Mouse (Mus musculus) heart, postnatal 10 days (tissue): ENCODE results near the gene Gm10842. TPM values are rescaled to one million over a fixed set of nuclear protein-coding genes. Genes with fewer than 3 reads are reported as not detected.
"Not testable (repeated sequence)": the region's sequence is repeated elsewhere in the genome, so short reads cannot be mapped to it uniquely, and the experiment has no call there.

Experiments used
- DNase-seq, 2 experiments: peaks; one replicate each; pipeline ENCODE4 v3.0.0; 2021
- intact Hi-C: fragments of 180-260 bp; cut with DNase I; formaldehyde crosslinking; loops from one replicate; pipeline ENCODE4 v1.15.1; 2025
- total RNA-seq, 2 experiments: library from RNA; stranded (reverse); gene quantifications; 2 replicates each; pipeline ENCODE4 v1.2.3; 2021

Gm10842 gene
- not detected for total RNA-seq

DNA sequence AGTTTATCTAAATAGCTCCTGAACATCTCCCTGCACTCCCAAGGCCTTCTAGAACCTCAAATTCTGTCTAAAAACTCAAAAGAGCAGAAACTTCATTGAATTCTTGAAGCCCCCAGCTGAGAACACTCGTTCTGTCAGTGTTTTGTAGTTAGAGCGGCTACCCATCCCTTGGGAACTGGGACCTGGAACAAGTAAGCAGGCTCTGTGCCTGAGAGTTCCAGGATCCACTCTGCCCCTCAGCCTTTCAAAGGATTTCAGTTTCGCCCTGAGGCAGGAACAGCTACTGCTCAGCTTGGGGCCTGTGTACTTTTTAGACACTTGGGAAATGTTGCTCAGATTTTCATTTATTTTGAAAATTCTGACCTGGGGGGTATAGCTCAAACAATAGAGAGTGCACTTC, at the start of gene Gm10842:
TSS of gene Gm10842 (plus strand) at position 301 of the 400 bp plus-strand sequence.
- intact Hi-C loops = no loop called here
- no peak for DNase-seq

GRCm38 (mm10) chr11:105112448-105112847, 34.2 kb upstream of the Gm10842 start:
- intact Hi-C loops, DNase-seq: not testable (repeated sequence)

DNA sequence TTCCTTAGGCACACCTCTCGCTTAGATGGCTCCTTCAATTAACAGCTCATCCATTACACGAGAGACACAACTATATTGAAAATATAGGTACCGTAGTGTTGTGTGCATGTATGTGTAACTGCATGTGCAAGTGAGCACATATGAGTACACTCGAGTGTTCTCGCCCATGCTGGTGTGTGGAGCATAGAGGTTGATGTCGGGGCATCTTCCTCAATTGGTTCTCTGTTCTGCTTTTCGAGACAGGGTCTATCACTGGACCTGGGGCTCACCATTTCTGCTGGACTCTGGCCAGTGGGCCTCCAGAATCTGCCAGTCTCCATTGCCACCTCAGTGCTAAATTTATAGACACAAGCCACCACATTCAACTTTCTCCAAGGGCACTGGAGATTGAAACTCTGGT, 28.9 kb upstream of the Gm10842 start:
- intact Hi-C loops = no loop called here
- no peak for DNase-seq

DNA sequence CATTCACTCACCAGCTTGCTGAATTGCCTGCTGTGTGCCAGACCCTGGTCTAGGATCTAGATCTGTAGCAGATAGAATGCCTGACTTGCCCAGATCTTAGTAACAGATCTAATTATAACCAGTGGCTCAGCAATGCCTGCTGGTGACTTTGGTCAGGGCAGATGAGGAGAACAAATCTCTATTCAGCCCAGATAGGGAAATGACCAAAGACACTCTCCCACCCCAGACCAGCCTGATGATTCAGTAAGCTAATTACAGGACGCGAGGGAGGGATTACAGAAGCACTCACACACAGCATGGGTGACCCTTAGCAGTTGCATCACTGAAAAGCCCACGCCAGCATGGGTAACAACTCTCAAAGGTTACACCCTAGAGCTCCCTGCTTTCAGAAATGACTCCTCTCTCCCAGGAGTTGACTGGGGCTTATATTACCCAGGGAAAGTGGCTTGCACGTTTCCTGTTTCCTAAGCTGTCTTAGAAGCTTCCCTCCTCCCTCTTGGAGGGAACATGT, 26.1 kb upstream of the Gm10842 start:
- DNase-seq = no peak
- intact Hi-C loops = loop anchor here (5.0 kb wide), 1 partner anchor 353 kb away; no protein-coding TSS in a partner anchor

DNA sequence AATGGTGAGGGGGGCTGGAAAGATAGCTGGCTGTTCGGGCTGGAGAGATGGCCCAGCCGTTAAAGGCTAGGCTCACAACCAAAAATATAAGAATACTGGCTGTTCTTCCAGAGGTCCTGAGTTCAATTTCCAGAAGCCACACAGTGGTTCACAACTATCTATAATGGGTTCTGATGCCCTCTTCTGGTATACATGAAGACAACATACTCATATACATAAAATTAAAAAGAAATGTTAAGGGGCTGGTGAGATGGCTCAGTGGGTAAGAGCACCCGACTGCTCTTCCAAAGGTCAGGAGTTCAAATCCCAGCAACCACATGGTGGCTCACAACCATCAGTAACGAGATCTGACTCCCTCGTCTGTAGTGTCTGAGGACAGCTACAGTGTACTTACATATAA, 24.9 kb upstream of the Gm10842 start:
- not testable (repeated sequence) for DNase-seq

DNA sequence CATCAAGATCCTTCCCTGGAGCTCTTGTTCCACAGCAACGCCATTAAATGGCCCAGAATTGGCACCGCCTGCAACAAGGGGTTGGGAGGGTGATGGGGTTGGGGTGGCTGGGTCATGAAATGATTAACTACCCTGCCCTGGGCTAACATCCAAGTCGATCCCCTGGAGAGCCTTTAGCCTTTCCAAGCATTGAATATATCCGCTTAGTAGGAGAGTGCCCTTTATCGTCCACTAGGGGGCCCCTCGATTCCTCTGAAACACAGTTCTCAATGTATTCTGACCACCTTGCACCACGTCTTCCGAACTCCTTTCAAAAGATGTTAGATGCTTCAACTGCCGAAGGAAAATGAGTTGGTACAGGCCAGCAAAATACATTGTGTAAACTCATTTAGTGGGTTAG, 22.7 kb upstream of the Gm10842 start:
- peak; percentile 32 to 54 for DNase-seq
- intact Hi-C loops = loop anchor here (5.0 kb wide), 1 partner anchor 357 kb away; no protein-coding TSS in a partner anchor

More for the DNA sequence above, 24.9 kb upstream of the Gm10842 start:
- intact Hi-C loops = loop anchor here (5.0 kb wide), 1 partner anchor 354 kb away; no protein-coding TSS in a partner anchor

DNA sequence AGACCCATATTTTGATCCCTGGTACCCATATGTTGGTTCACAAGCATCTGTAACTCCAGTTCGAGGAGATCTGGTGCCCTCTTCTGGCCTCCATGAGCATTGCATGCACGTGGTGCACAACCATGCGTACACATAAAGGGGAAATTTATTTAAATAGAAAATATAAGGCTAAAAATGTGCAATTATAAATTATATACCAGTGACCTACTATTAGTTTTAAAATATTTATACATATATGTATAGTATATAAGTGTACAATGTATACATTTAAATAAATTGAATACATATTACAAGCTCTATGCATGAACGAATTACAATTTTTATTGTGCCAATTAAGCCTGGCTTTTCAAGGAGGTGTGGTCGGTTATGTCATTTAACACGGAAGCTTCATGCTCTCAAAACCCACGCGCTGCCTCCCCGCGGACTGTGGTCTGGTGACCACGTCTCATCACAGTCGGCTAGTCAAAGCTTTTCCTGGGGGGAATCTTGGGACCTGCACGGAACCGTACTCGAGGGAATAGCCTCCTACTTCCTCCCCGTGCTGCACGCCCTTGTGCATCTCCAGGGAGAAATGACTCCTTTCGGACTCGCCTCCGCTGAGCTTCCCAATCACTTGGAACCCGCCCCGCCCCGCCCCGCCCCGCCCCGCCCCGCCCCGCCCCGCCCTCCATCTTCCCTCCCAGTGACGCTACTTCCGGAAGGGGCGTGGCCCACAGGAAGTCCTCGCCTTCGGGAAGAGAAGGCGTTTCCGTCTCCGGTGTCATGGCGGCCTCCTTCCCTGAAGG, 20.8 kb upstream of the Gm10842 start, which contains the start of gene Mettl2:
TSS of gene Mettl2 (plus strand) at position 691 of the 785 bp plus-strand sequence.
- intact Hi-C loops = loop anchor here (1.0 to 2.0 kb wide), 2 partner anchors 53 to 536 kb away; partner anchors contain the start of gene Tlk2
- DNase-seq = peak; percentile 84 to 90

DNA sequence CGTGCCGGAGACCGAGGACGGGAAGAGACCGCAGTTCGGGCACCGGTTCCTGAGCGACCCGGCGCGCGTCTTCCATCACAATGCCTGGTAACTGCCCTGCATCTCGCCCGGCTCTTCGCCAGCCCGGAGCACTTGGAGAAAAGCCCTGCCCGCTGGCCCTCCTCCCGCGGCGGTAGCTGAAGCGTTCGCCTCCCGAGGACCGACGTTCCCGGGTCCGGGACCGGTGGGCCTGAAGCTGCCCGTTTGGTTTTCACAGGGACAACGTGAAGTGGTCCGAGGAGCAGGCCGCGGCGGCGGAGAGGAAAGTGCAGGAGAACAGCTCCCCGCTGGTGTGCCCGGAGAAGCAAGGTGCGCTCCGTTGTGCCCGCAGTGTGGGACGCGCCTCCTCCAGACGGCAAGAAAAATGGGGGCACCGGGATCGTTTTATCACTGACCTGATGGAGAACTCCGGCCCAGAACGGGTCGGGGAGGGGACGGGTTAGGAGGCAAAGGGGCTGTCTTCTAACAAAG, 20.1 kb upstream of the Gm10842 start:
- no peak for DNase-seq
- intact Hi-C loops = loop anchor here (1.0 to 2.0 kb wide), 2 partner anchors 52 to 536 kb away; partner anchors contain the start of gene Tlk2

GRCm38 (mm10) chr11:105135692-105136091, 11.0 kb upstream of the Gm10842 start:
- DNase-seq = no peak
- intact Hi-C loops = no loop called here

- DNase-seq, intact Hi-C loops: not testable (repeated sequence)
Observed at GRCm38 (mm10) chr11:105137255-105137654, 9.4 kb upstream of the Gm10842 start.

GRCm38 (mm10) chr11:105140512-105140911, 6.2 kb upstream of the Gm10842 start:
- intact Hi-C loops, DNase-seq: not testable (repeated sequence)

GRCm38 (mm10) chr11:105141115-105141514, 5.6 kb upstream of the Gm10842 start:
- DNase-seq = no peak

DNA sequence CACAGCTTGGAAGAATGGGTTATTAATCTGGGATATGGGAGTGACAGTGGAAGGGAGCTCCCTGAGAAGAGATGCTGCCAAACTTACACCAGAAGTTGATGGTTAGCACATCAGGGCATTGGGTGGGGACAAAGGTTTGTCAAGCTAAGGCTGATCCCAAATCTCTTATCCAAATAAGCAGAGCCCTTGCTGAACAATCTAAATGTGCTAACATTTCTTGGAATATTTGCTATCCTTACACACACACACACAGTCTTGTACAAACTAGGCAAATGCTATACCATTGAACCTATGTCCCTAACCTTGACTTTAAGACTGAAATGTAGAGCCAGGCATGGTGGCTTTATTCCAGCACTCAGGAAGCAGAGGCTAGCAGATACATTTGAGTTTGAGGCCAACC, 3.1 kb upstream of the Gm10842 start:
- intact Hi-C loops = no loop called here
- no peak for DNase-seq

More at GRCm38 (mm10) chr11:105141115-105141514, 5.6 kb upstream of the Gm10842 start:
- intact Hi-C loops = no loop called here

GRCm38 (mm10) chr11:105144084-105144483, 2.6 kb upstream of the Gm10842 start:
- intact Hi-C loops = no loop called here

GRCm38 (mm10) chr11:105144508-105145210, 2.0 kb upstream of the Gm10842 start:
- intact Hi-C loops = no loop called here
- no peak for DNase-seq

More at GRCm38 (mm10) chr11:105144084-105144483, 2.6 kb upstream of the Gm10842 start:
- DNase-seq = no peak

- DNase-seq = no peak
- intact Hi-C loops = no loop called here
Observed at GRCm38 (mm10) chr11:105145211-105145610, 1.5 kb upstream of the Gm10842 start.

DNA sequence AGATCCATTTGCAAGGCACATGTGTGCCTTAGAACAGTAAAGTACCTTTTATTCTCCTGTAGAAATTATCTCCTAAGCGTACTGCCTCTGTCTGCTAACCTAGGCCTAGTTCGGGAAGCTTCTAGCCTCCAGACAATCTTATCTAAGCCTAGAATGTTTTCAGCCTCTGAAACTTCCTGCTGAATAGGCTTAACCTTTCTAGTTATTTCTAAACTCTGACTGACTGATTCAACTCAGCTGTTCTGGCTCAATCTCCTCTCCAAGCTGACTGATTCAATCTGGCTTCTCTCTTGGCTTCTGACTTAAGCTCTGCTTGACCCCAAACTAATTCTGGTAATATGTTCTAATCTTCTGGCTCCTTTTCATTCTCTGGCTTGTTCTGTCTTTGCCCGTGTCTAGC, 2.7 kb downstream of the Gm10842 start:
- intact Hi-C loops = no loop called here
- no peak for DNase-seq

DNA sequence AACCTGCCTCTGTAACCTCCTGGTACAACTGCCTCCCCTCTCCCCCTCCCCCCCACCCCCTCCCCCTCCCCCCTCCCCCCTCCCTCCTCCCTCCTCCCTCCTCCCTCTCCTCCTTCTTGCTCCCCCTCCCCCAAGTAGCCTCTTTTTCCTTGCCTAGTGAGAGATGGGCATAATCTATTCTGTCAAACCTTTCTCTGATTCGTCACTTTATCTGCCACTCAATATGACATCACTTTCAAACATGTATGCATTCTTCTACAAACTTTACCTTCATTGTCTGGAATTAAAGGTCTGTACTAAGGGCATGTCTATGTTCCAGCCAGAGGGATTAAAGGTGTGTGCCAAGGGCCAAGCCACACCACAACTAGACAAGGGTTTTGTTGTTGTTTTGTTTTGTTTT, 3.1 kb downstream of the Gm10842 start:
- DNase-seq = no peak
- intact Hi-C loops = no loop called here

GRCm38 (mm10) chr11:105150691-105151090, 4.0 kb downstream of the Gm10842 start:
- intact Hi-C loops = no loop called here
- DNase-seq = no peak

DNA sequence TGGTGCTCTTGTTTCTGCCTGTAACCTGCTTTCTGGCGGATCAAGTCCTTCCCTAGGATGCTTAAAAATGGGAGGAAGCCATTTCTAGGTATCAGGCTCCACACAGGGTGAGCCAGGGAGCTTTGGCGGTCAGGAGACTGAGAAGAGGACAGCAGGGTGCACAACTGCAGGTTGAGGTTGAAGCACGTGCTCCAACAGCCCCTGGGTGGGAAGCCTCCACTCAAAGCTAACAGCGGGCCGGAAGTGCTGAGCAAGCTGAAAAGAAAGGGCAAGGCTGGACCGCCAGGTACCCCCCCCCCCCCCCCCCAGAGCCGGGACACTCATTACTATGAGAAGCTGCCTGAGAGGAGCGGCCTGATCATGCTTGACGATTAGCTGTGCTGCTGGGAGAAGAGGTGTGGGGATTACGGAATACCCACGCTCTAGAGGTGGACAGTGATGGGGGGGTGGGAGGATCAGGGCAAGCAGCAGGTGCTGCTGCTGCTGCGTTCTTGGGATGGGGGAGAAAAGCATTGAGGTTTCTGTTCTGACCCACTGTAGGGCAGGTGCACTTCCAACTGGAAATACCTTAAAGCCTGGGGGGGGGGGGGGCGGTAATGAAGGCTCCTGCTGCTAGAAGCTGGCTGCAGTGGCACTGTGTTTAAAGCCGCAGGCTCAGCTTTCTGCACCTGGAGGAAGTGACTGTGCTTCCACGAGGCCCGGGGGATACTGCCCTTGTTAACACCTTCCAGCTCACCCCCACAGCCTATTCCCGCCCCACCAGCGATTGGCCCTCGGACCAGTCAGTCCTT, 4.7 kb downstream of the Gm10842 start:
- DNase-seq = no peak
- intact Hi-C loops = no loop called here
